Mouse (Mus musculus): ENCODE data around the gene Nudt16. TPM values are rescaled to one million over a fixed set of nuclear protein-coding genes. Genes with fewer than 3 reads are reported as not detected.
A peak's percentile ranks its signal among the peaks of the same experiment; 100 is the strongest.
"Not testable (repeated sequence)": the region's sequence is repeated elsewhere in the genome, so short reads cannot be mapped to it uniquely, and the experiment has no call there.

Nudt16 gene
- total RNA-seq (2021), result 1 to 10 TPM; 6.0 to 7.2 TPM

DNA sequence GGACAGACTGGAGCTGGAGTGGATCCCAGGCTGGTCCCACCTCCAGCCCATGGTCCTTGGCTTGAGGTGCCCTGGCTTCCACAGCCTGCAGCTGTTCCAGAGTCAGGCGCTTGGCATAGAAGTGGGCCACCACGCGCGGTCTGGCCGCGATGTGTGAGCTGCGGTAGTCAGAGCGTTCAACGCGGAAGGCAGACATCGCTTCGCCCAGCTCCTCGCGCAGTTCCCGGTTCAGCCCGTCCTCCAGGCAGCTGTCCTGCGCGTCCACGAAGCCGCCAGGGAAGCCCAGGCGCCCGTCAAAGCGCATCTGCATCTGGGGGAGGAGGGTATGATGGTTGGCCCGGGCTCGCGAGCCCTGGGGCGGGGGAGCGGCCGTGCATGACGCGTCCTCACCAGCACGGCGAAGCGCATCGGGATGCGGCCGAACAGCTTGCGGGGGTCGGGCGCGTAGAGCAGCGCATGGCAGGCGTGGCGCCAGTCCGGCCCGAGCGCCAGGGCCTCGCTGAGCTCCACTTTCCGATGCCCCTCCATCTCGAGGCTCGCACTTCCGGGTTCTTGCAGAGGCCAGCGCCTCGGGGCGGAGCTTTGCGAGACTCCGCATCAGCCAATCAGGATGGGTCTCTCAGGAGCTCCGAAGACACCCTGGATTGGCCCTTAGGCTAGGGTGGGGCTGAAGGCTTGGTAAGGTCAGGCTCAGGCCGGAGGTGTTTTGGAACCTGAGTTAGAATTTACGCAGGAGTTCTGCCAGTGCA lies at the start of gene Nudt16:
TSS of gene Nudt16 (minus strand) at position 572 of the 749 bp plus-strand sequence.
- peak; percentile 89 for DNase-seq

DNA sequence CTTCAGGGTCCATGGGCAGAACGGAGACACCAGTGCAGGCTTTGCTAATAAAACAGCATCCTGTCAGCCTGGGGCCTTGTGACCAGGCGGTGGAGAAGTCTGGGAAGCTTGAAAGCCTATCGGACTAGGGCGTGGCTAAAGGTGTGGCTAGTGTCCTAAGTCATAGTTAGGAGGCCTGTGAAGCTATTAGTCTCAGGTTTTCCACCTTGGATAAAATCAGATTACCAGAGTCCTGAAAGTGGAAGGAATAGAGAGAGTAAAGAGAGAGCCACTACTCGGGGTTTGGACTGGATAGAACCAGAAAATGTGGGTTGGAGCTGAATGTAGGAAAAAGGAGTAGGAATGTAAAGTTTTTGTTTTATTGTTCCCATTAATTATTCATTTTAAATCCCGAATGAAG lies 13.4 kb upstream of the Nudt16 start, which contains the start of gene 1700080E11Rik:
TSS of gene 1700080E11Rik (minus strand) at position 101 of the 400 bp plus-strand sequence.
- no peak for DNase-seq

DNA sequence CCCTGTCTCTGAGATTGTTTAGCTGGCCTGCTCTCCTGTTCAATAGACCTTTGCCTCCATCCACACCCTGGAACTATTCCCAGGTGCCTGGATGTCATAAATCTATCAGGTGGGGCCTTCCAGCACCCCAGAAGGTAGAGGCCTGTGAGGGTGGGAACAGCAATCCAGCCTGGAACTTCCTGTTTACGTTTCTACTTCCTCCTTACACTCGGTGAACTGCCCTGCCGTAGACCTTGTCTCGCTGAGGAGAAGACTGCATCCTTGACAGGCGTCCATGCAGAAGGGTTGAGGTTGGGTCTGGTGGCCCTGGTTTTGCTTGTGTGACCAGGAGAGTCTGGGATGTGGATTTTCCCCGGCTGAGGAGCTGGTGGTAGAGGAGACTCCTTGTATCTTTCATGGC lies 7.6 kb upstream of the Nudt16 start:
- DNase-seq, result no peak

DNA sequence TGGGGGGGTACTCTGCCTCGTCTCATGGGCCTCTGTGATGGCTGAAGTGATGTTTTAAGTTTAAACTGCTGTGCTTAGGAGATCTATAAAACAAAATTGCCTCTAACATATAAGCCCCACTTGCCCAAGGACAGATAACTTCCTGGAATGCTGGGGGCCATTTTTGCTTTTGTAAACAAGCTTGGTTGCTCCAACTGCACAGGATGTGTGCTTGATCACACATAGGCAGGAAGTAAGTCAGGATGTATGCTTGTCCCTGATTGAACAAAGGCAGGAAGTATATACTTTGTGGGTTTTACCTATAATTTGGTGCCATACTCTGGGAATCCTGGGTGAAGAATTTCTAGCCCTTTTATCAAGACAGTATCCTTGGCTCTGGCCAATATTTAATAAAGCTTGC lies 4.8 kb upstream of the Nudt16 start:
- no peak for DNase-seq

DNA sequence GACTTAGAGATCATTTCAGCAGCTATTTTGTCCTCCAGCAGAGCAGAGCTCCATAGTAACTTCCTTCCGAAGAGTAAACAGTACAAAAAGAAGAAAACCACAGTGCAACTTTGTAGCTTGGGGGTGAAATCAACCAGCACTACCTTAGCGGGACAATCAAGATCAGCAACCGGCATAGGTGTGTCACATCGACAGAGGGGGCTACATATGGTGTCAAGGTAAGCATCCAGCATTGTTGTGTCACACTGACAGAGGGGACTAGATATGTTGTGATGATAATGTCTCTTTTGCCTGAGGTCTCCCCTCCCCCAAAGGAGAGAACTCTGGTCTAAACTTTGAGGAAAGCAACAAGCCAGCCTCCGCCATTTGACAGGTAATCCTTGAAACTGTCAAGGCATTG lies 2.9 kb upstream of the Nudt16 start:
- DNase-seq, result no peak

DNA sequence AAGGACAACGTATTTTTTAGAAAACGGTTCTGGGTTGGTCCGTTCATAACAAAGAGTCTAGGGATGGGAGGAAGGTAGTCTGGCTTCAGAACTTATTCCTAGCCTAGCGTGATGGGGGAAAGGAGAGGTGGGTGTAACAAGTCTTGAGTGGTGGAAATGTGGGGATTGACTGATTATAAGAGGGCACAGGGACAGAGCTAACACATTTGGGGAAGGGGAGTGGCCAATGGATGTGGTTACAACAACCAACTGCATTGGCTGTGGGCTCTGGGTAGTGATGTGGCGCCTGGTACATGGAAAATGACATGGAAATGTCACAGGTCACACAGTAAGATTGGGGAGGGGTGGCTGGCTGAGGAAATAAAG lies 361 bp upstream of the Nudt16 start:
- no peak for DNase-seq

DNA sequence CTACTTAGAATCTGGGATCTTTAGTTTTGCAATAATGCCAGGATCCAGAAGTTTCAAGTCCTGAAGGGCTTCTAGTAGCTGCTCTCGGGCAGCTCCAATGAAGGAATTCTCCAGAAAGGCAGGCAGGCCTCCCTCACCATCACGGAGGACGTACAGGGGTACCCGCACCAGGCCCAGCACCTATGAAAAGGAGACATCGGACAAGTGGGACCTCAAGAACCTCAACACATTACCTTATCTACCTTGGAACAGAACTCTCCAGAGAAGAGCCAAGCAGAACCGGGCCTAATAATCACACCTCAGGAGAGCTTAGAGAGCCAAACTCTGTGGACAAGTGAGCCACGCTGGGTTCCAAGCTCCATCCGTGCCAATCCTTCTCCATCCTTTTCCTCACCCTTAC lies 1.3 kb downstream of the Nudt16 start:
- DNase-seq, result no peak

DNA sequence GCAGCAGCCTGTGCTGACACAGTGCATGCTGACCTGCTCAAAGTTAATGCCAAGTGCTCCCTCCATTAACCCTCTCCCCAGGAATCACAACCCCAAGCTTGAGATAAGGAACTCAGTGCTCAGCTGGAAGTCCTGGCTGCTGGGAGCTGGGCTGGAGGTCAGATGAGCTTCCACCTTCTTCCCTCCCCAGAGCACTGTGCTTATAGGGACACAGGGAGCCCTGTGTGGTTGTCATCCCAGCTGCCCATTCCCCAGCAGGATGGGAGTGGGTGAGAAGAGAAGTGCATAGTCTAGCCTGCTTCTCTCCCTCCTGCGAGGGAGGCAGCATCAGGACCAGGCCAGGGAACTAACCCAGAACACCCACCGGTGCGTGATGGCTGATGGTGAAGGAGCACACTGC lies 6.4 kb downstream of the Nudt16 start:
- not testable (repeated sequence) for DNase-seq

DNA sequence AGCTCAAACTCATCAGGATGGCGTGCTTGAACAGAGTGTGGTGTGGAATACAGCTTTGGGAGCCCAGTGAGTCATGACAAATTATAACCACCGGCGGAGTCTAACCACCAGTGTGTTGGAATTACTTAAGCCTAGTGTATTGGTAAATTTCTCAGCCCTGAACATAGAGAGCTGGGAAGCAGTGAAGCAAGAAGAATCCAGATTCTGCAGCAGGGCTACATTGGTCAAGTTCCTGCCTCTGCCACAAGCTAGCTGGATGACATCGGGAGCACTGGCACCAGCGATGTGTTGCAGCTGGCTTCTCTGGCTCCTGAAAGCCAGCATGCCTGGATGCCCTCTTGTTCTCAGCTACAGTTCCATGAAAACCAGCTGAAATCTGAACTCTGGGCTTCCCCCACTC lies 27.7 kb downstream of the Nudt16 start:
- DNase-seq, result no peak

DNA sequence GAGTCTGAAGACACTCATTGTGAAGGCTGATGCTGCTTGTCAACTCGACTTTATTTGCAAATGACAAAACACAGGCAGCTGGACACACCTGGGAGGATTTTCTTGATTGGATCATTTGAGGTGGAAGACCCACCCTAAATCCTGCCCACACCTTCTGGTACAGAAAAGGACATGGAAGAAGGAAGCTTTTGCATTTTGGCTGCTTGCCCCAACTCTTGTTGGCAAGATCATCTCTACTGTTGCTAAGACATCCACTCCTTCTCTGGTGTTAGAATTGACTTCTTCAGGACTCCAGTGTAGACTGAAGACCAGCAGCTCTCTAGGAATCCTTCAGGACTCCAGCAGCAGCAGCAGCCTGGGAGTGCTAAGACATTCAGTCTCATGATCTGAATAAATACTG lies 29.7 kb downstream of the Nudt16 start:
- no peak for DNase-seq

DNA sequence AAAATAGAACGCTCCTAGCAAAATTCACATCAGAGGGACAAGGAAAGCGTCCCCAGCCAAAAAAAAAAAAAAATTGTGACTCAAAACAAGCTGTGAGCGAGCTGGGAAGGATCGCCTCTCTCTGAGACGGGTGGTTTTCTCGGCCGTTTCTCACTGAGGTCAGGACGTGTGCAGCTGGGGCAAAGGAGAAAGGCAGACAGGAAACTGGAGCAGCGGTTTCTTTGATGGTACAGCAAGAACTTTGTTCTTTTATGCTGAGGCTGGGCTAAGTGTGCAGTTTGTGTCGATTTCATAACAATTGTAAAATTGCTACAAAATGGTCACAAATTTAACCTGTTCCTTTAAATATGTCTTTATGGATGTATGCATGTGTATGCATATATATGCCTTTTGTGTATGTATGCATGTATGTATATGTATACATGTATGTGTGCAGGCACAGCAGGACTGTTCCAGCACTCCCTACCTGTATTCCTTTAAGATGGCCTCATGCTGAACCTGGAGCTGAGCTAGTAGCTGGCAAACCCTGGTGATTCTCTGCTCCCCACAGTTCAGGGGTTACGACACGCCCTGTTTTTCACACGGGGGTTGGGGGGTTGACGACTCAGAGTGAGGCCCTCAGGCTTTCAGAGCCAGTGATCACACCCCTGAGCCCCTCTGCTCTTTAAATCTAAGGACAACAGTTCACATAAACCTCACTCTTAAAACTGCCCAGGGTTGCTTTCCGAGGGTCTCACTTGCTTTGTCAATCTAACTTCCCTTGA lies 30.6 kb downstream of the Nudt16 start:
- DNase-seq, result no peak

DNA sequence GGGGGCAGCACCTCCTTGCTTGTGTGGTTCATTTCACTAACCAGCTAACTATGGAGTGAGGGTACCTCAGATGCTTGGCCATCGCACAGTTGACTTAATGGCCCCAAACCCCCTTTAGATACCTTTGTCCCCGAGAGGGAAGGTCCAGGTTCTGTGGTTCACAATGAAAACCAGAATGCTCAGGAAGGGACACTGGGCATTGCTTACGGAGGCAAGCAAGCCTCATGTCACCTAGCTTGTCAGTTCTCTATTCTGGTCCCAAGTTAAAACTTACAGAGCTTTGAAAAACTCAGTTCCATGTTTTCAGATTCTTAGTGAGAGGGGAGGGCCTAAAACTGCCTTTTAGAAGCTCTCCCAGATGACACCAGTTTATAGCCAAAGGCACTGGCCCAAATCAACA lies 51.4 kb downstream of the Nudt16 start:
- DNase-seq, result no peak

Other genes starting within 250 kb of the Nudt16 start
- gene Mrpl3, start 78.6 kb downstream of the Nudt16 start, total RNA-seq (2021), result 100 to 1,000 TPM; 138 to 146 TPM
- gene 1700080E11Rik, start 13.3 kb upstream of the Nudt16 start, total RNA-seq (2021), result not detected

All from heart, postnatal 4 days (tissue).